Mouse (Mus musculus): Measurements from ENCODE around the gene Rap1gap2.

Gene Rap1gap2

GRCm38 (mm10) chr11:74447991-74448403 lies 162.7 kb downstream of the Rap1gap2 start:
- no peak for DNase-seq

GRCm38 (mm10) chr11:74445591-74445990 lies 165.1 kb downstream of the Rap1gap2 start:
- DNase-seq: no peak

GRCm38 (mm10) chr11:74443924-74444256 lies 166.8 kb downstream of the Rap1gap2 start:
- no peak for DNase-seq

GRCm38 (mm10) chr11:74443147-74443923 lies 167.4 kb downstream of the Rap1gap2 start:
- DNase-seq: no peak

- DNase-seq: no peak
Observed at GRCm38 (mm10) chr11:74442396-74442795, 168.3 kb downstream of the Rap1gap2 start.

GRCm38 (mm10) chr11:74440112-74440511 lies 170.6 kb downstream of the Rap1gap2 start:
- no peak for DNase-seq

GRCm38 (mm10) chr11:74439202-74439601 lies 171.5 kb downstream of the Rap1gap2 start:
- no peak for DNase-seq

GRCm38 (mm10) chr11:74438249-74438648 lies 172.5 kb downstream of the Rap1gap2 start:
- DNase-seq: no peak

GRCm38 (mm10) chr11:74435366-74435765 lies 175.3 kb downstream of the Rap1gap2 start:
- no peak for DNase-seq

GRCm38 (mm10) chr11:74433000-74433399 lies 177.7 kb downstream of the Rap1gap2 start:
- DNase-seq: no peak

- DNase-seq: no peak
Observed at GRCm38 (mm10) chr11:74429798-74430529, 180.8 kb downstream of the Rap1gap2 start.

- DNase-seq: no peak
Observed at GRCm38 (mm10) chr11:74426306-74426705, 184.4 kb downstream of the Rap1gap2 start.

- no peak for DNase-seq
Observed at GRCm38 (mm10) chr11:74422019-74422418, 188.7 kb downstream of the Rap1gap2 start.

GRCm38 (mm10) chr11:74421151-74421550 lies 189.6 kb downstream of the Rap1gap2 start:
- no peak for DNase-seq

- no peak for DNase-seq
Observed at GRCm38 (mm10) chr11:74419601-74420000, 191.1 kb downstream of the Rap1gap2 start.

GRCm38 (mm10) chr11:74415736-74416135 lies 195.0 kb downstream of the Rap1gap2 start:
- DNase-seq: no peak

- no peak for DNase-seq
Observed at GRCm38 (mm10) chr11:74414112-74414511, 196.6 kb downstream of the Rap1gap2 start.

- no peak for DNase-seq
Observed at GRCm38 (mm10) chr11:74413449-74413972, 197.2 kb downstream of the Rap1gap2 start.

GRCm38 (mm10) chr11:74412462-74412861 lies 198.3 kb downstream of the Rap1gap2 start:
- DNase-seq: no peak

- DNase-seq: no peak
Observed at GRCm38 (mm10) chr11:74411943-74412342, 198.8 kb downstream of the Rap1gap2 start.

GRCm38 (mm10) chr11:74409757-74410174 lies 200.9 kb downstream of the Rap1gap2 start:
- DNase-seq: no peak

- DNase-seq: no peak
Observed at GRCm38 (mm10) chr11:74409447-74409754, 201.3 kb downstream of the Rap1gap2 start.

GRCm38 (mm10) chr11:74408587-74409446 lies 201.9 kb downstream of the Rap1gap2 start:
- peak; percentile 52 for DNase-seq

Measured in thymus, postnatal 4 days (tissue).